Mouse (Mus musculus): ENCODE results near the gene Ate1. TPM values are rescaled to one million over a fixed set of nuclear protein-coding genes. Genes with fewer than 3 reads are reported as not detected.
"Not testable (repeated sequence)": the region's sequence is repeated elsewhere in the genome, so short reads cannot be mapped to it uniquely, and the experiment has no call there.

The Ate1 gene
- polyA plus RNA-seq, 1 experiment from 2014 or later = 19.2 TPM

GRCm38 (mm10) chr7:130394697-130395096, 125.5 kb downstream of the Ate1 start:
- no peaks in the 10 kb centered on the region for H3K4me1 ChIP-seq (ENCODE audit: control insufficient read depth, low read depth, low read length)
- H3K4me3 ChIP-seq (ENCODE audit: low read depth, low read length) = no peak overlapping the region
- no peaks in the 10 kb centered on the region for H3K27me3 ChIP-seq (ENCODE audit: control insufficient read depth, insufficient read depth, low read depth, low read length)
- H3K9me3 ChIP-seq (replicated peaks; ENCODE audit: control insufficient read depth, low read length) = no peaks in the 10 kb centered on the region
- WGBS (ENCODE audit: insufficient replicate concordance) = 86% methylated on average over 2 of the region's 2 CpGs
- no peak overlapping the region for H3K4me2 ChIP-seq (ENCODE audit: low read depth, low read length)
- ATAC-seq (ENCODE audit: low read depth) = no peak
- no peak overlapping the region for H3K9ac ChIP-seq (ENCODE audit: low read depth, low read length)
- H3K36me3 ChIP-seq (ENCODE audit: control insufficient read depth, insufficient read depth) = peaks cover 3% of the 10 kb centered on the region; the same call in 1 of the 2 replicates
- no peak overlapping the region for H3K27ac ChIP-seq (ENCODE audit: low read length)

- ATAC-seq (ENCODE audit: low read depth); H3K36me3 ChIP-seq (ENCODE audit: control insufficient read depth, insufficient read depth); H3K4me1 ChIP-seq (ENCODE audit: control insufficient read depth, low read depth, low read length); H3K27me3 ChIP-seq (ENCODE audit: control insufficient read depth, insufficient read depth, low read depth, low read length); H3K4me3 ChIP-seq (ENCODE audit: low read depth, low read length); H3K9ac ChIP-seq (ENCODE audit: low read depth, low read length); H3K4me2 ChIP-seq (ENCODE audit: low read depth, low read length); H3K27ac ChIP-seq (ENCODE audit: low read length); H3K9me3 ChIP-seq (replicated peaks; ENCODE audit: control insufficient read depth, low read length): not testable (repeated sequence)
- 82% methylated on average over 1 of the region's 1 CpGs for WGBS (ENCODE audit: insufficient replicate concordance)
Measured at GRCm38 (mm10) chr7:130390060-130390459, 130.1 kb downstream of the Ate1 start.

- Histone ChIP-seq H3K27ac (ENCODE audit: low read length) (no peak overlapping the region), H3K36me3 (ENCODE audit: control insufficient read depth, insufficient read depth) (no peaks in the 10 kb centered on the region), H3K27me3 (ENCODE audit: control insufficient read depth, insufficient read depth, low read depth, low read length) (no peaks in the 10 kb centered on the region), H3K4me1 (ENCODE audit: control insufficient read depth, low read depth, low read length) (no peaks in the 10 kb centered on the region), H3K9me3 (replicated peaks; ENCODE audit: control insufficient read depth, low read length) (no peaks in the 10 kb centered on the region), H3K4me3 (ENCODE audit: low read depth, low read length) (no peak overlapping the region), H3K9ac (ENCODE audit: low read depth, low read length) (no peak overlapping the region), H3K4me2 (ENCODE audit: low read depth, low read length) (no peak overlapping the region)
- ATAC-seq (ENCODE audit: low read depth) = no peak
- WGBS (ENCODE audit: insufficient replicate concordance) = 57% methylated on average over 3 of the region's 3 CpGs
Measured at GRCm38 (mm10) chr7:130386308-130386707, 133.9 kb downstream of the Ate1 start.

- 82% methylated on average over 8 of the region's 8 CpGs for WGBS (ENCODE audit: insufficient replicate concordance)
- no peak overlapping the region for H3K27ac ChIP-seq (ENCODE audit: low read length)
Measured at GRCm38 (mm10) chr7:130385732-130386294, 134.4 kb downstream of the Ate1 start.

GRCm38 (mm10) chr7:130382126-130382525, 138.0 kb downstream of the Ate1 start:
- 83% methylated on average over 13 of the region's 13 CpGs for WGBS (ENCODE audit: insufficient replicate concordance)
- no peaks in the 10 kb centered on the region for H3K4me1 ChIP-seq (ENCODE audit: control insufficient read depth, low read depth, low read length)
- H3K27me3 ChIP-seq (ENCODE audit: control insufficient read depth, insufficient read depth, low read depth, low read length) = no peaks in the 10 kb centered on the region
- H3K4me3 ChIP-seq (ENCODE audit: low read depth, low read length) = no peak overlapping the region
- no peak overlapping the region for H3K9ac ChIP-seq (ENCODE audit: low read depth, low read length)
- H3K27ac ChIP-seq (ENCODE audit: low read length) = no peak overlapping the region
- H3K36me3 ChIP-seq (ENCODE audit: control insufficient read depth, insufficient read depth) = no peaks in the 10 kb centered on the region
- H3K4me2 ChIP-seq (ENCODE audit: low read depth, low read length) = no peak overlapping the region
- no peaks in the 10 kb centered on the region for H3K9me3 ChIP-seq (replicated peaks; ENCODE audit: control insufficient read depth, low read length)
- ATAC-seq (ENCODE audit: low read depth) = no peak

More at GRCm38 (mm10) chr7:130385732-130386294, 134.4 kb downstream of the Ate1 start:
- ATAC-seq (ENCODE audit: low read depth) = no peak
- Histone ChIP-seq H3K27me3 (ENCODE audit: control insufficient read depth, insufficient read depth, low read depth, low read length) (no peaks in the 10 kb centered on the region), H3K4me2 (ENCODE audit: low read depth, low read length) (no peak overlapping the region), H3K4me1 (ENCODE audit: control insufficient read depth, low read depth, low read length) (no peaks in the 10 kb centered on the region), H3K4me3 (ENCODE audit: low read depth, low read length) (no peak overlapping the region), H3K9ac (ENCODE audit: low read depth, low read length) (no peak overlapping the region), H3K36me3 (ENCODE audit: control insufficient read depth, insufficient read depth) (no peaks in the 10 kb centered on the region), H3K9me3 (replicated peaks; ENCODE audit: control insufficient read depth, low read length) (no peaks in the 10 kb centered on the region)

GRCm38 (mm10) chr7:130381387-130381951, 138.7 kb downstream of the Ate1 start:
- 69% methylated on average over 8 of the region's 8 CpGs for WGBS (ENCODE audit: insufficient replicate concordance)

GRCm38 (mm10) chr7:130380769-130381355, 139.3 kb downstream of the Ate1 start:
- H3K4me2 ChIP-seq (ENCODE audit: low read depth, low read length) = no peak overlapping the region
- ATAC-seq (ENCODE audit: low read depth) = no peak
- no peaks in the 10 kb centered on the region for H3K27me3 ChIP-seq (ENCODE audit: control insufficient read depth, insufficient read depth, low read depth, low read length)
- no peak overlapping the region for H3K27ac ChIP-seq (ENCODE audit: low read length)
- no peaks in the 10 kb centered on the region for H3K36me3 ChIP-seq (ENCODE audit: control insufficient read depth, insufficient read depth)
- H3K9me3 ChIP-seq (replicated peaks; ENCODE audit: control insufficient read depth, low read length) = no peaks in the 10 kb centered on the region
- no peak overlapping the region for H3K9ac ChIP-seq (ENCODE audit: low read depth, low read length)
- H3K4me3 ChIP-seq (ENCODE audit: low read depth, low read length) = no peak overlapping the region
- 75% methylated on average over 8 of the region's 8 CpGs for WGBS (ENCODE audit: insufficient replicate concordance)
- H3K4me1 ChIP-seq (ENCODE audit: control insufficient read depth, low read depth, low read length) = no peaks in the 10 kb centered on the region

More at GRCm38 (mm10) chr7:130381387-130381951, 138.7 kb downstream of the Ate1 start:
- no peaks in the 10 kb centered on the region for H3K27me3 ChIP-seq (ENCODE audit: control insufficient read depth, insufficient read depth, low read depth, low read length)
- H3K4me1 ChIP-seq (ENCODE audit: control insufficient read depth, low read depth, low read length) = no peaks in the 10 kb centered on the region
- no peaks in the 10 kb centered on the region for H3K9me3 ChIP-seq (replicated peaks; ENCODE audit: control insufficient read depth, low read length)
- no peak overlapping the region for H3K4me2 ChIP-seq (ENCODE audit: low read depth, low read length)
- H3K4me3 ChIP-seq (ENCODE audit: low read depth, low read length) = no peak overlapping the region
- H3K9ac ChIP-seq (ENCODE audit: low read depth, low read length) = no peak overlapping the region
- H3K36me3 ChIP-seq (ENCODE audit: control insufficient read depth, insufficient read depth) = no peaks in the 10 kb centered on the region
- H3K27ac ChIP-seq (ENCODE audit: low read length) = no peak overlapping the region
- ATAC-seq (ENCODE audit: low read depth) = no peak

GRCm38 (mm10) chr7:130380367-130380766, 139.8 kb downstream of the Ate1 start:
- Histone ChIP-seq H3K36me3 (ENCODE audit: control insufficient read depth, insufficient read depth) (no peaks in the 10 kb centered on the region), H3K4me2 (ENCODE audit: low read depth, low read length) (no peak overlapping the region), H3K27ac (ENCODE audit: low read length) (no peak overlapping the region), H3K4me3 (ENCODE audit: low read depth, low read length) (no peak overlapping the region), H3K4me1 (ENCODE audit: control insufficient read depth, low read depth, low read length) (no peaks in the 10 kb centered on the region), H3K9me3 (replicated peaks; ENCODE audit: control insufficient read depth, low read length) (no peaks in the 10 kb centered on the region), H3K9ac (ENCODE audit: low read depth, low read length) (no peak overlapping the region), H3K27me3 (ENCODE audit: control insufficient read depth, insufficient read depth, low read depth, low read length) (no peaks in the 10 kb centered on the region)
- WGBS (ENCODE audit: insufficient replicate concordance) = 79% methylated on average over 7 of the region's 7 CpGs
- no peak for ATAC-seq (ENCODE audit: low read depth)

- Histone ChIP-seq H3K27me3 (ENCODE audit: control insufficient read depth, insufficient read depth, low read depth, low read length) (no peaks in the 10 kb centered on the region), H3K36me3 (ENCODE audit: control insufficient read depth, insufficient read depth) (no peaks in the 10 kb centered on the region), H3K27ac (ENCODE audit: low read length) (no peak overlapping the region), H3K9ac (ENCODE audit: low read depth, low read length) (no peak overlapping the region), H3K4me3 (ENCODE audit: low read depth, low read length) (no peak overlapping the region), H3K9me3 (replicated peaks; ENCODE audit: control insufficient read depth, low read length) (no peaks in the 10 kb centered on the region), H3K4me2 (ENCODE audit: low read depth, low read length) (no peak overlapping the region), H3K4me1 (ENCODE audit: control insufficient read depth, low read depth, low read length) (no peaks in the 10 kb centered on the region)
- no peak for ATAC-seq (ENCODE audit: low read depth)
- WGBS (ENCODE audit: insufficient replicate concordance) = 81% methylated on average over 5 of the region's 5 CpGs
Measured at GRCm38 (mm10) chr7:130379886-130380285, 140.3 kb downstream of the Ate1 start.
